19 mouse cellular contexts compared by ENCODE assay signal in the genomic region with DNA sequence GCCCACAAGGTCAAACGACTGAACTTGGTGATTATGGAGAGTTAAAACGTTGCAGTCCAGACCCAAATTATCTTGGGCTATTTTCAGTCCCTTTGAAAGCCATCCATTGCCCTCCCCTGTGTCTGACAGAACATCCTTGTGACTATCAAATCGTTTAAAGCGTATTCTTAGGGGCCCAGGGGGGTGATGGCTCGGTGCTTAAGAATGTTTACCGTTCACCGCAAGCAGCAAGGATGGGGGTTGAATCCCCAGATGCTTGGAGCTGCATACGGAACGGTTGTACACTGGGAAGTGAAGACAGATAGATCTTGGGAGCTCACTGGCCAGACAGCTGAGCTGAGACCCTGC. TPM values are rescaled to one million over a fixed set of nuclear protein-coding genes. Genes with fewer than 3 reads are reported as not detected.
A peak's percentile ranks its signal among the peaks of the same experiment; 100 is the strongest.
DNase-seq lines count a peak whose midpoint lies in the region; ATAC-seq lines count a peak whose summit lies in the region.
"Had no signal": no experiment of that assay in that cellular context is flagged by ENCODE, and none has a peak within 500 bp of the region (broad histone marks: within the 10 kb centered on the region; RNA-seq: fewer than 3 reads in every experiment).

No protein-coding gene starts in this region.

- WGBS in forebrain, embryonic 10.5 days: 68% methylated on average over 9 of the region's 9 CpGs
- 57% methylated on average over 9 of the region's 9 CpGs for WGBS in forebrain, embryonic 14.5 days
- 37% methylated on average over 9 of the region's 9 CpGs for WGBS in limb, embryonic 13.5 days
- 58% methylated on average over 9 of the region's 9 CpGs for WGBS in limb, embryonic 10.5 days
- 43% methylated on average over 9 of the region's 9 CpGs for WGBS in midbrain, embryonic 12.5 days
- WGBS in midbrain, embryonic 16.5 days: 29% methylated on average over 9 of the region's 9 CpGs

- H3K27me3 ChIP-seq in forebrain, embryonic 10.5 days (ENCODE audit: poor library complexity, severe bottlenecking): peaks cover 9% of the 10 kb centered on the region; the same call in 1 of the 2 replicates
- H3K27me3 ChIP-seq in forebrain, embryonic 14.5 days (replicated peaks; ENCODE audit: control insufficient read depth, insufficient read depth, low read length): no peaks in the 10 kb centered on the region
- no peaks in the 10 kb centered on the region for H3K27me3 ChIP-seq in limb, embryonic 13.5 days
- no peaks in the 10 kb centered on the region for H3K27me3 ChIP-seq in limb, embryonic 10.5 days (ENCODE audit: low read depth, poor library complexity, severe bottlenecking)
- H3K27me3 ChIP-seq in midbrain, embryonic 12.5 days: peaks cover 7% of the 10 kb centered on the region; the same call in 1 of the 2 replicates
- H3K27me3 ChIP-seq in midbrain, embryonic 16.5 days (ENCODE audit: control insufficient read depth, insufficient read depth, low read depth, low read length): no peaks in the 10 kb centered on the region
- H3K27me3 ChIP-seq: embryonic facial prominence, embryonic 15.5 days had no signal

- no peaks in the 10 kb centered on the region for H3K36me3 ChIP-seq in forebrain, embryonic 10.5 days (replicated peaks)
- no peaks in the 10 kb centered on the region for H3K36me3 ChIP-seq in forebrain, embryonic 14.5 days (ENCODE audit: control insufficient read depth, insufficient read depth, low read length)
- H3K36me3 ChIP-seq in limb, embryonic 13.5 days: no peaks in the 10 kb centered on the region
- no peaks in the 10 kb centered on the region for H3K36me3 ChIP-seq in limb, embryonic 10.5 days
- no peaks in the 10 kb centered on the region for H3K36me3 ChIP-seq in midbrain, embryonic 12.5 days
- H3K36me3 ChIP-seq in midbrain, embryonic 16.5 days (ENCODE audit: control insufficient read depth, insufficient read depth, low read length): no peaks in the 10 kb centered on the region
- H3K36me3 ChIP-seq: embryonic facial prominence, embryonic 15.5 days; heart, embryonic 12.5 days; hindbrain, embryonic 13.5 days had no signal

- H3K4me3 ChIP-seq in forebrain, embryonic 10.5 days: no peak overlapping the region
- H3K4me3 ChIP-seq in forebrain, embryonic 14.5 days (ENCODE audit: low read depth, low read length): no peak overlapping the region
- no peak overlapping the region for H3K4me3 ChIP-seq in limb, embryonic 13.5 days
- no peak overlapping the region for H3K4me3 ChIP-seq in limb, embryonic 10.5 days
- no peak overlapping the region for H3K4me3 ChIP-seq in midbrain, embryonic 12.5 days
- no peak overlapping the region for H3K4me3 ChIP-seq in midbrain, embryonic 16.5 days (ENCODE audit: low read depth, low read length)
- H3K4me3 ChIP-seq: embryonic facial prominence, embryonic 15.5 days; erythroblast, embryonic 14.5 days; heart, adult 2 months; heart, embryonic 12.5 days; hindbrain, embryonic 13.5 days had no signal

- peaks cover 37% of the 10 kb centered on the region for H3K4me1 ChIP-seq in forebrain, embryonic 10.5 days
- H3K4me1 ChIP-seq in forebrain, embryonic 14.5 days (ENCODE audit: control insufficient read depth, insufficient read depth, low read length): peaks cover 10% of the 10 kb centered on the region
- peaks cover 26% of the 10 kb centered on the region for H3K4me1 ChIP-seq in limb, embryonic 13.5 days
- H3K4me1 ChIP-seq in limb, embryonic 10.5 days: peaks cover 15% of the 10 kb centered on the region
- H3K4me1 ChIP-seq in midbrain, embryonic 12.5 days: peaks cover 28% of the 10 kb centered on the region
- H3K4me1 ChIP-seq in midbrain, embryonic 16.5 days (ENCODE audit: control insufficient read depth, insufficient read depth, low read length): peaks cover 19% of the 10 kb centered on the region

- H3K27ac ChIP-seq in forebrain, embryonic 10.5 days: peak overlapping the region; percentile 65; the same call in 1 of the 2 replicates
- no peak overlapping the region for H3K27ac ChIP-seq in forebrain, embryonic 14.5 days (ENCODE audit: low read depth, low read length)
- 0 out of 2 replicates have a peak overlapping the region, but pooled peaks have one; percentile 6 for H3K27ac ChIP-seq in limb, embryonic 13.5 days
- no peak overlapping the region; the same call in 1 of the 2 replicates for H3K27ac ChIP-seq in limb, embryonic 10.5 days
- H3K27ac ChIP-seq in midbrain, embryonic 12.5 days (replicated peaks): 0 out of 2 replicates have a peak overlapping the region, but pooled peaks have one; percentile 20
- H3K27ac ChIP-seq in midbrain, embryonic 16.5 days (ENCODE audit: low read length): no peak overlapping the region
- H3K27ac ChIP-seq: embryonic facial prominence, embryonic 15.5 days; heart, adult 2 months had no signal

- H3K9me3 ChIP-seq in forebrain, embryonic 10.5 days: no peaks in the 10 kb centered on the region
- no peaks in the 10 kb centered on the region for H3K9me3 ChIP-seq in forebrain, embryonic 14.5 days (replicated peaks; ENCODE audit: control insufficient read depth, low read length)
- H3K9me3 ChIP-seq in limb, embryonic 13.5 days: no peaks in the 10 kb centered on the region
- H3K9me3 ChIP-seq in limb, embryonic 10.5 days (replicated peaks): no peaks in the 10 kb centered on the region
- no peaks in the 10 kb centered on the region for H3K9me3 ChIP-seq in midbrain, embryonic 12.5 days
- no peaks in the 10 kb centered on the region for H3K9me3 ChIP-seq in midbrain, embryonic 16.5 days (replicated peaks; ENCODE audit: control insufficient read depth, low read length, poor library complexity, severe bottlenecking)
- H3K9me3 ChIP-seq: embryonic facial prominence, embryonic 15.5 days; heart, embryonic 12.5 days; hindbrain, embryonic 13.5 days had no signal

- H3K9ac ChIP-seq in forebrain, embryonic 14.5 days (ENCODE audit: low read length): no peak overlapping the region
- H3K9ac ChIP-seq in limb, embryonic 13.5 days: no peak overlapping the region
- no peak overlapping the region for H3K9ac ChIP-seq in midbrain, embryonic 12.5 days (replicated peaks)
- no peak overlapping the region for H3K9ac ChIP-seq in midbrain, embryonic 16.5 days (ENCODE audit: low read depth, low read length)
- H3K9ac ChIP-seq: embryonic facial prominence, embryonic 15.5 days; heart, embryonic 12.5 days; hindbrain, embryonic 13.5 days had no signal

- H3K4me2 ChIP-seq in forebrain, embryonic 14.5 days (ENCODE audit: low read length): no peak overlapping the region
- H3K4me2 ChIP-seq in limb, embryonic 13.5 days (replicated peaks): no peak overlapping the region
- no peak overlapping the region for H3K4me2 ChIP-seq in midbrain, embryonic 12.5 days (replicated peaks)
- H3K4me2 ChIP-seq in midbrain, embryonic 16.5 days (ENCODE audit: low read length): no peak overlapping the region
- H3K4me2 ChIP-seq: embryonic facial prominence, embryonic 15.5 days; heart, embryonic 12.5 days; hindbrain, embryonic 13.5 days had no signal

- DNase-seq in forebrain, embryonic 10.5 days (ENCODE audit: extremely low spot score, low spot score): no peak
- no peak for DNase-seq in forebrain, embryonic 14.5 days (ENCODE audit: low spot score)
- no peak for DNase-seq in limb, embryonic 10.5 days (ENCODE audit: low spot score)
- no peak for DNase-seq in urinary bladder, adult 18-20 months (ENCODE audit: low spot score in 2 of 2)
- DNase-seq: adrenal gland, postnatal 10 days; cerebellum, adult 11 months; cerebellum, adult 8-10 months; cerebellum, postnatal 14 days; gastrocnemius, postnatal 10 days had no signal

- no peak for ATAC-seq in forebrain, embryonic 14.5 days
- no peak for ATAC-seq in limb, embryonic 13.5 days (ENCODE audit: low FRiP score, low read depth)
- ATAC-seq in midbrain, embryonic 12.5 days (ENCODE audit: low FRiP score, low read depth): no peak
- ATAC-seq in midbrain, embryonic 16.5 days: no peak
- ATAC-seq: forebrain, embryonic 16.5 days; intestine, embryonic 16.5 days had no signal

RNA-seq across cellular contexts. Expression of gene Kcng1, which starts 52.7 kb away (rescaled TPM):
- polyA plus RNA-seq in forebrain, embryonic 10.5 days (2016; fragmentation: Nextera tagmentation; extraction: Ambion mirVana): 2.6 and 2.7 TPM in 2 replicates
- 8.0 and 9.7 TPM in 2 replicates for polyA plus RNA-seq in forebrain, embryonic 14.5 days (2014; fragmentation: Nextera tagmentation; extraction: Ambion mirVana)
- polyA plus RNA-seq in limb, embryonic 13.5 days (2015; fragmentation: Nextera tagmentation; extraction: Ambion mirVana): 1.3 and 1.8 TPM in 2 replicates
- polyA plus RNA-seq in limb, embryonic 10.5 days (2016; fragmentation: Nextera tagmentation; extraction: Ambion mirVana): 1.4 and 2.3 TPM in 2 replicates
- polyA plus RNA-seq in midbrain, embryonic 12.5 days (2016; fragmentation: Nextera tagmentation; extraction: Ambion mirVana): 2.3 and 3.2 TPM in 2 replicates
- 3.5 and 3.6 TPM in 2 replicates for polyA plus RNA-seq in midbrain, embryonic 16.5 days (2015; fragmentation: Nextera tagmentation; extraction: Ambion mirVana)
- polyA plus RNA-seq: erythroblast, embryonic 14.5 days had no signal

Comparison
In these comparisons a context has a peak if more than half of its experiments do, and no peak if none do; other contexts are left out.
1. H3K27ac ChIP-seq: peak in forebrain, embryonic 10.5 days (single experiment), limb, embryonic 13.5 days (single experiment) and midbrain, embryonic 12.5 days (single experiment); none in forebrain, embryonic 14.5 days (single experiment), limb, embryonic 10.5 days (single experiment) and midbrain, embryonic 16.5 days (single experiment).